Mouse (Mus musculus): Measurements from ENCODE around the gene Rnf220. TPM values are rescaled to one million over a fixed set of nuclear protein-coding genes. Genes with fewer than 3 reads are reported as not detected.

Rnf220 gene
- polyA plus RNA-seq, 1 experiment = 112 TPM

DNA sequence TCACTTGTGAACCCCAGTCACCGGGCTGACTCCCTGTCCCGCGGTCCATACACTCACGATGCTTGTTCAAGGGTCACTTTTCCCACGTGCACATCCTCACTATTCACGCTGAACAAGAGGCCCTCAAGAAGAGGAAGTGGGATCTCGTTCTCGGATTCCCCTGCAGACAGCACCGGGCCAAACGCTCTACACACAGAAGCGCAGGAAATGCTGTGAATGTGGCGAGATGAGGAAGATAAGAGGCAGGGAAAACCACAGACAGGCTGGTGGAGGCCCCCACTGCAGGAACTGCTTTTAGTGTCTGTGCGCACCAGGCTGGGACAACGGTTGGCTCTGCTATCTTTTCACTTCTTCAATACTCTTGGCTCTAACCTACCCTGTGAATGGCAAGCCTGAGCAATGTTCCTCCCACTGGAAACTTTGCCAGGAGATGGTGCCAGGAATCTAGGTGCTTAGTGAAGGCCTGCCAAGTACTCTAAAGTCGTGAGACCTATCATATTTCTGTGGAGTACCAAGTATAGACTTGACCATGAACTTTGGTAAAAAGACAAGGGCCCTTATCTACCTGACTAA is 18.7 kb downstream of the Rnf220 start:
- peak; percentile 72 for TF ChIP-seq GATA1 (IDR thresholded peaks at IDR 0.05; ENCODE audit: low read length)

DNA sequence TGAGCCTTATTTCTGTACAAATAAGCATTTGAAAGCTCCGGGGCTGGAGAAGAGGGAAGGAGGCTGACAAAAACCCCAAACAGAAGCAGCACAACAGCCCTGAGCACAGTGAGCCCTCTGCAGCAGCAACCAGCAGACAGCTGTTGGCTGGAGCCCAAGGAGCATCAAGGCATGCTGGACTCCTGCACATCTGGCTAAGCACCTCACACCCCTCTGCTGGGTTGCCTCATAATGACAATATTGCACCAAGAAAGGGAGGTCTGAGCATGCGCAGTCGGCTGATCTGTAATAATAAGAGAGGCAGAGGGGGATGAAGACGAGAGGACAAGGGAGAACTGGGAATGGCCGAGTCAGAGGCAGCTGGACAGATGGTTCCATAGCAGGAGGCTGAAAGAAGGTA is 19.5 kb downstream of the Rnf220 start:
- no peak for TF ChIP-seq GATA1 (IDR thresholded peaks at IDR 0.05; ENCODE audit: low read length)

GRCm38 (mm10) chr4:117476777-117477176 is 20.1 kb downstream of the Rnf220 start:
- no peak for TF ChIP-seq GATA1 (IDR thresholded peaks at IDR 0.05; ENCODE audit: low read length)

DNA sequence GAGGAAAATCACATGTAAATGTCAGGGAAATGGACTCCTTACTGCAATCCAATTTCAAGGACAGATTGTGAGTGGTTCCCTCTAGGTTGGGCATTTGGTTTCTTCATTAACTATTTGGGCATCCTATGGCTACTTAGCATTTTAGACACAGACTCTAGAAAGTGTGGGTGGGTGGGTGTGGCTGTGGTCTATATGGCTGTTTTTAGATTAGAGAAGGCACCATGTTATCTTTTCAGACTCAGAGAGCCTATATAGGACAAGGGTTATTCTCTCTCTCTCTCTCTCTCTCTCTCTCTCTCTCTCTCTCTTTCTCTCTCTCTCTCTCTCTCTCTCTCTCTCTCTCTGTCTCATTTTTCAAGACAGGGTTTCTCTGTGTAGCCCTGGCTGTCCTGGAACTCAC is 20.5 kb downstream of the Rnf220 start:
- TF ChIP-seq GATA1 (IDR thresholded peaks at IDR 0.05; ENCODE audit: low read length) = peak; percentile 5

DNA sequence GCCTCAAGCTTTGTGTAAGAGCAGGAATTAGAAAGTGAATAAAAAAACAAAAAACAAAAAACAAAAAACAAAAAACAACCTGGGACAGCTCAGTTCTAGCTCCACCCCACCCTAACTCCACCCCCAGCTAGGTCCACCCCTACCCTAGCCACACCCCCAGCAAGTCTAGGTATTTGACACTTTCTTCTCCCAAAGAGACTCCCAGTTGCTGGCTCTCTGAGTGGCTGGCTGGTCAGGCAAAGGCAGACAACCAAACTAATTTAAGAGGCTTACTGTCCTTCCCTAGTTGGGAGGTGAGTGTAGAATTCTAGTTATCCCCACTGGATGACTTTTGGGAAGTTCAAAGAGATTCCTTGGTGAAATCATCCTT is 22.9 kb downstream of the Rnf220 start:
- TF ChIP-seq GATA1 (IDR thresholded peaks at IDR 0.05; ENCODE audit: low read length) = no peak

GRCm38 (mm10) chr4:117473291-117473984 is 23.4 kb downstream of the Rnf220 start:
- no peak for TF ChIP-seq GATA1 (IDR thresholded peaks at IDR 0.05; ENCODE audit: low read length)

GRCm38 (mm10) chr4:117469471-117469870 is 27.4 kb downstream of the Rnf220 start:
- TF ChIP-seq GATA1 (IDR thresholded peaks at IDR 0.05; ENCODE audit: low read length) = no peak

GRCm38 (mm10) chr4:117467936-117468335 is 28.9 kb downstream of the Rnf220 start:
- no peak for TF ChIP-seq GATA1 (IDR thresholded peaks at IDR 0.05; ENCODE audit: low read length)

DNA sequence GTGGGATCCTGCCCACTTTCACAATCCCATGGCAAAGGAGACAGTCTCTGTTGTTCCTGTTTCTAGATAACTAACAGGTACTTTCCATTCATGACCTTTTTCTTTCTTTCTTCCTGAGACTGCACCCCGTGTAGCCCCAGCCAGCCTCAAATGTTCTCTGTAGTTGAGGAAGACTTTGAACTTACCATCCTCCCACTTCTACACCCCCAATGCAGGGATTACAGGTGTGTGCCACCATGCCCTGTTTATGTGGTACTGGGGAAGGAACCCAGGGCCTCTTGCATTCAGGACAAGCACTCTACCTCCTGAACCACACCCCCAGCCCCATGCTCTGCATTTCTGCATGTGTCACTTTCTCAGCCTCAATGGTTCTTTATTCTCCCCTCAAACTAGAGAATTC is 47.7 kb downstream of the Rnf220 start:
- TF ChIP-seq GATA1 (IDR thresholded peaks at IDR 0.05; ENCODE audit: low read length) = no peak

GRCm38 (mm10) chr4:117447926-117448325 is 48.9 kb downstream of the Rnf220 start:
- TF ChIP-seq GATA1 (IDR thresholded peaks at IDR 0.05; ENCODE audit: low read length) = no peak

DNA sequence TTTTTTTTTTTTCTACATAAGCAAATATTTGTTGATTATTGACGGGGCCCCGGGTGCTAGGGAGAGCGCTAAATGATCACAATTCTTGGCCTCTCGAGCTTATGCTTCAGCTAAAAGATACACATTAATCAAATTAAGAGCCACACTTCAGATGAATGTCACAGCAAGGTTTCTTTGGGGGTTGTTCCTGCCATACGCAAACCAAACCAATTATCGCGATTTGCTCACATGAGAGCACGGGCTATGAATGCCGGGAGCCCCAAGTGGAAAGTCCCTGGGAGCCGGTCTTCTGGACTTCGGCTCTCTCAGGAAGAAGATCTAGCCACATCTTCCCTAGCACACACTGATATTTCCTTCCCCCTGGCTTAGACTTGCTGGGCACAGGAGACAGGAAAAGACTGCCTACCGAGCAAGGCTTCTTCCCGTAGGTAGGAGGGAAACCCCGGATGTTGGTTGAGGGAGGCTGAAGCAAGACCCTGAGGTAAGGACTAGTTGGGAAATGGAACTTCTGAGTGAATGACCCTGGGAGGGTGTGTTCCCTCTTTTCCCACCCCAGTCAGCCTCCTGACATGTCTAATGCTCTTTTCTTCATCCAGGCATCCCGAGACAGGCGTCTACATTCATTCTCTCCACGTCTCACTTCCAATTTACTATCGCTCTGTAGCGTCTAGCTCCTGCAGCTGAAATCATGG is 51.2 kb downstream of the Rnf220 start:
- TF ChIP-seq GATA1 (IDR thresholded peaks at IDR 0.05; ENCODE audit: low read length) = no peak

DNA sequence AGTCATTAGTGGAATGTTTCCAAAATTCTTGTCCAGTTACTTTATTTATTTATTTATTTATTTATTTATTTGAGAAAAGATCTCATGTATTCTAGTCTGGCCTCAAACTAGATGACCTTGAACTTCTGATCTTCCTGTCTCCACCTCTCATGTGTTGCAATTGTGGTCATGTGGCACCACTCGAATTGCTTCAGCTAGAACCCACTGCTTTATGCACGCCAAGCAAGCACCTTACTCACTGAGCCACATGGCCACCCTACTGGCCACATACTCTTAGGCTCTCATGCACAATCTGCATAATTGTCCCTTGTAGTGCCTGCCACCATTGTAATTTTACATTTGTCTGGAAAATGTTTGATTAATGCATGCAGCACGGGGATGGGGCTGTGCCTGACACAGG is 57.9 kb downstream of the Rnf220 start:
- TF ChIP-seq GATA1 (IDR thresholded peaks at IDR 0.05; ENCODE audit: low read length) = no peak

DNA sequence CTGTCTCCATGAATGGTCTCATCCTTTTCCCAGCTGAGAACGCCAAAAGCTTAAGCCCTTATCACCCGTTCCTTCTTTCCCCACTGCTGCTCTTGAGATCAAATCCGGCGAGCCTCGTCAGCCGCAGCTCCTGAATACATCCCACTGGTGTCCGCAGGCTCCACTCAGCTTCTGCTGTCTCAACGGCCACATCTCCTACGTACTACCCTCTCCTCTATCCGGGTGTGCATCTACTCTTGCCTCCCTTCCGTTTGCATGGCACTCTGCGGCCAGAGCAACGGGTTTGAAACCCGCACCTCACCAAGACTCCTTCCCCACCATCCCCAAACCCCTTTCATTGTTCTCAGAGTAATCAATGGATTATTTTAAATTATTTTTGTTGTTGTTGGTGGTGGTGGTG is 58.8 kb downstream of the Rnf220 start:
- no peak for TF ChIP-seq GATA1 (IDR thresholded peaks at IDR 0.05; ENCODE audit: low read length)

GRCm38 (mm10) chr4:117436995-117437660 is 59.7 kb downstream of the Rnf220 start:
- TF ChIP-seq GATA1 (IDR thresholded peaks at IDR 0.05; ENCODE audit: low read length) = no peak

DNA sequence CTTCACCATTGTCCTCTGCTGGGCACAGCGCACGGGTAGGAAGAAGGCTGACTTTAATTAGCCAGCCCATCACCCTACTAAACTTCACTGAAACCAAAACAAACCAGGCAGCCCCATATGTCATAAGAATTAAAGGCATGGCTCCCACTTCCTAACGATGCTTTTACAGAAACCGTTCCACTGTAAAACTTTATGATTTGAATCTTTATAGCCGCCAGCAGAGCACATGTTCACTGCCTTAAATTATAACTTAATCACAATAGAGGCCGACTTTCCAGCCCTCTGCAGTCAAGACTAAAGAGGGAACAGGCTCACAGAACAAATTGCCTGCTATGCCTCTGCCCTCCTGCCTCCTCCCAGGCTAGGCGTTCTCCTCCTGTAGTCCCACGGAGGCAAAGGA is 62.5 kb downstream of the Rnf220 start:
- no peak for TF ChIP-seq GATA1 (IDR thresholded peaks at IDR 0.05; ENCODE audit: low read length)

DNA sequence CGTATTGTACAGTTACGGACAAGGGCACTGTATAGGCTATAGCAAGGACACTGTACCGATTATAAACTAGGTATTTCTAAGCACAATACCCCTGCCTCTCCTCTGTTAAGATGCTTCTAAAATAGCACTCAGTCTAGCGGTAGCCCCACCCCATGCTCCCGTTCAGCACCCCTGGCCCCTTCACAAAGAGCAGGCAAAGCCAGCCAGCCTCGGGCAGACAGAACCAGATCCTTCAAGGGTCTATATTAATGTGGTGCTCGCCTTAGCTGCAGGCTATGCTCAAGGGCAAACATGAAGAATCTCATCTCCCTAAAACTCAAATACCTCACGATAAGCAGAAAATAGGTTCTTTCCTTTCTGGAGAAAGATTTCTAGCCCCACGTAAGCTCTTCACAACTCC is 67.2 kb downstream of the Rnf220 start:
- TF ChIP-seq GATA1 (IDR thresholded peaks at IDR 0.05; ENCODE audit: low read length) = no peak
